Mouse (Mus musculus) A20 (cell line): Measurements from ENCODE around the gene Sec22a.

Experiments
- DNase-seq: peaks from one replicate; pipeline ENCODE4 v3.0.0-alpha.2; 2011; ENCODE audit warnings: low read depth, low spot score

Sec22a gene

DNA sequence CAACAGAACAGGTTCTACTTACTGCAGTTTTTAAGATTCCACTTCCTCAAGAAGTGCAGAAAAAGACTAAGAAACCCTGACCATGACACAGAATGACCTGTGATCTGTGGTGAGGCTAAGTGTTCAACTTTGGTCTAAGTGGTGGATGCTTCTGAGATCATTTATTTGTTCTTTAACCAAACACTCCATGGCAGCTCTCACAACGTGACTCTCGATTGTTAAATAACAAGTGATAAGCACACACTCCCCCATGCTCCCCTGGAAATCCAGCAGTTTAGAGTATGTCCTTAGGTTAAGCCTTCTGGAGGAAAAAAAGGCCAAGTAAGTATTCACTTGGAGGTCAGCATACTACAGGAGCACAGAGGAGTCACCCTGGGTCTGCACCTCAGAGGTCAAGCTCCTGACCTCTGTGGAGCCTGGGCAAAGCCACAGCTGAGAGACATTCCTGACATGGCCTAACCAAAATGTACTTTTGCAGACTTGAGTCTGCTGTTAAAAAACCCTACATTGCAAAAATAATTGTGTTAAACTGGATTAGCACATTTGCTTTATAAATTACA, 53.1 kb downstream of the Sec22a start:
- DNase-seq, result no peak

DNA sequence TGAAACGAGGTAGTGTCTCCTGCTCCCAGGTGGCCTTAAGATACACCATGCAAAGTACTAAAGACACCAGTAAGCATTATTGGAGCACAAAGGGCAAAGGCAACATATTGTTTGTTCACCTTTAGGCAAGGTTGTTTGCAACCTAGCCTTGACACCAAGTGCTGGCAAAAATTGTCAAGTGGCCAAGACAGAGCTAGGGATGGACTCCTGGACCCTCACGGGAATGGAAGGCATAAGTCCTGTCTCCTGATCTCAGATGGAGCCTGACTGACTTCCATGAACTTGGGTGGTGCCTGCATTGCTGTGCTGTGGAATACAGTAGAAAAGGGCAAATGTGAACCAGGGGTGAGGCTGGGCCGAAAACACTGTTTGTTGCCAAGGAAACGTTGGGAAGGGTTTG, 54.1 kb downstream of the Sec22a start:
- no peak for DNase-seq

DNA sequence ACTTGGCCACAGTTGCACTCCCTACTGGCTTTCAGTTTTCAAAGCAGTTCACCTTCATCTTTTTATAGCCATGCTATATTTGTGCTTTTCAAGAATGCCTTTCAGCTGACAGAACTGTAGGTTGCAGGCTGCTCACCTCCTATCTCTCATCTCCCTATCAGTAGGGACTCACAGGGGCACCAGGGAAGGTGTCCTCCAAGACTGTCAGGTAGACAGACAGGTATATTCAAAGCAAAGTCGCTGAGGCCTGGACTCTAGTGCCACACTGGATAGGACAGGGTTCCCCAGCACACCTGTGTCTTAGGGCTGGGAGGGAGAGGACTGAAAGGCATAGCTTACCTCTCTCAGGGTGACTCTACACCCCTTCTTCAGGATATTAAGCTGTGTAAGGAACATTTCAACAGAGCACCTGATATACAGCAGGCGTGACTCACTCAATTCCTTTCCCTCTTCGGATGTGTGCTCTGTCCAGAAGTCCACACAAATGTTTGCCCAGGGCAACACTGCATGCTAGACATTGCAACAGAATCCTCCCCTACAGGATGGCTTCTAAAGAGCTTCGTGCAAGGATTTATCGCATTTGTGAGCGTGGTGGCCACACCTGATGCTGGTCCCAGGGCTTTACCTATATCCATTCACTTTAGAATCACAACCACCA, 55.1 kb downstream of the Sec22a start:
- no peak for DNase-seq

DNA sequence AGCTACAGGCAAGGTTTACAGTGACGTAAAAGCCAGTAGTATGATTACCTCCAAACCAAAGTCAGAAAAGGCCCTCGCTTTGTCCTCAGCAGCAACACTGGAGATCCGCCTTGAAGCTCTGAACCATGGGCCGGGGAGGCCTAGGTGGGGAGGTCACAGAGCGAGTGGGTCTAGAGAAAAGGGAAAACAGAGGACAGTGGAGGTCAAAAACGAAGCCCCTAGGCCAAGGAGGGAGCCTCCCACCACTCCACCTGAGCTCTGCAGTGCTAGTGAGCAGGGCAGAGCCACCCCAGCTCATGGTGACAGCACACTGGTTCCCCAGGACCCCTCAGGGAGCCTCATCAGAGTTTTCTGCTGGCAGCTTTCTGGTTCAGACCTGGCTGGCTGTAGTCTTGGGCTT, 55.7 kb downstream of the Sec22a start:
- no peak for DNase-seq

DNA sequence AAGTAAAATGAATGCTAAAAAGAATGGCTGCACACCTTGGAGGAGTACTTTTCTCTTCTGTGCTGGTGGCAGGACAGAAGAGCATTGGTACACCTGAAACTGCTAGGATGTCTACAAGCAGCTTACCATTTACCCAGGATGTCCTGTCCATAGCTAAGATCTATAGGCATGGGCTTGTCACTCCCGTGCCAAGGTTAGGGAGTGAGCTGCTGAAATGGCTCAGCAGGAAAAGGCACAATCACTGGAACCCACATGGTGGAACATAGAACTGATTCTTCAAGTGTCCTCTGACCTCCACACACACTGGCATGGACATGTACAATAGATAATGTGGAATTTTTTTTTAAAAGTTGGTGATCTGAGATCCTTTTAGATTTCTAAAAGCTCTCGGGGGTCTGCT, 56.4 kb downstream of the Sec22a start:
- DNase-seq, result no peak

DNA sequence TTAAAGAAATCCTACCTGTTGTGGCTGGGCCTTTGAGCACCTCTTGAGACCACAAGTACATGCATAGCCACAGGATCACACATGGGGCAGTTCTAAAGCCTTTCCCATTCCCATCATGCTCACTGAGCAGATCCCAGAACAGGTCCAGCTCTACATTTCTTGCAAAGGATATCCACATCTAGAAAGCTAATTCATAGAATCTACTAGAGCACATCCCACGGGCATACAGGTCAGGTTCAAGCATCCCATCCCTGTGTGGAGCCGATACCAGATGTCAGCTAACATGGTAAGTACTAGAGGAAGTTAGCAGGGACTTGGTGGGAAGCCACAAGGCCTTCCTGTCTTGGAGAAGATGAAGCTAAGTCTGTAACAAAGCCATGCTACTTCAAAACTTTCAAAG, 57.1 kb downstream of the Sec22a start:
- DNase-seq, result no peak

DNA sequence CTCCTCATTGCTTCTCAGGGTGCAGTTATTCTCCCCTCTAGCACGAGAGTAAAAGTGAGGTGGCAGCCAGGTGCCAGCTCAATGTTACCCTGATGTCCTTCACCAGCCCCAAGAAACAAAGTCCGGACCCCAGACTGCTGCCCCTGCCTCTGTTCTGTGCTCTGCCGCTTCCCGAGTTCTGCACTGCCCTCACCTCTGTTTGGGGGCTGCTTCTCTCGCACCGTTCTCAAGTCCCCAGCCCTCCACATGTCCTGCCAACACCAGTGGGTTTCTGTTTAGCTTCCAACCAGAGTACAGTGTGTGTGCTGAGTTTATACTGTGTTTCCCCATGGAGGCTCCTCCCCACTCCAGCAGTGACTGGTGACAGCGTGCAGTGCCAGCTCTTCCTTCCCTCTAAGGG, 58.5 kb downstream of the Sec22a start:
- DNase-seq, result no peak

DNA sequence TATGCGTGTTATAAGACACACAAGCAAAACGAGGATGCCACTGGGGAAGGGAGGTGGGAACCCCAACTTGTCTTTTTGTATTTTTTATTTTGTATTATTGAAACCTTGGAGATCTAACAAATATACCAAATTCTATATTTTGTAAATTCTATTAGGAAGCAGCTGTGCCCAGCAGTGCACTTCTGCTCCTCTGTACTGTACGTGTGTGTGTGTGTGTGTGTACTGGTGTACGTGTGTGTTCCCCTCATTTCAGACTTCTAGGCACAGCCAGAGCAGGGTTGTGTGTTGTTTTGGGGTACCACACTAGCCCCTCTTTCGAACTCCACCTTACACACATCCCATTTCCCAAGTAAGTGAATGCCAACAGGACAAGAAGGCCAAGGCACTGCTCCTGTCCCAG, 59.3 kb downstream of the Sec22a start:
- DNase-seq, result no peak

DNA sequence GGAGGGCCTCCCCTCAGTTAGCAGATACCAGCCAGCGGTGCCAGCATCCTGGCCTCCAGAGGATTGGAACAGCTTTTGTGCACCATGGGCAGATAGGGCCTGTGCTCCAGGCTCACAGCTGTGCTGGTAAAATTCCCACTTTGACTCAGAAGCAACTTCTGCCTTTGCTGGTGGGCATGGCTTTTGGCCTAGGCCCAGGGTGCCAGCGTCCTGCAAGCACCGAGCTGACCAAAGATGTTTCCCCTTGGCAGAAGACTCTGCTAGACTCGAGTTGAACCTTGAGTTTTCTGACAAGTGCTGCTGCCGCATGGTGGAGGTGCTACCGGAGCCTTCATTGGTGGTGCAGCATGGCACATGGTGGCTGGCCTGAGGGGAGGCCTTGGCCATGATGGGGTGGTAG, 60.0 kb downstream of the Sec22a start:
- no peak for DNase-seq

DNA sequence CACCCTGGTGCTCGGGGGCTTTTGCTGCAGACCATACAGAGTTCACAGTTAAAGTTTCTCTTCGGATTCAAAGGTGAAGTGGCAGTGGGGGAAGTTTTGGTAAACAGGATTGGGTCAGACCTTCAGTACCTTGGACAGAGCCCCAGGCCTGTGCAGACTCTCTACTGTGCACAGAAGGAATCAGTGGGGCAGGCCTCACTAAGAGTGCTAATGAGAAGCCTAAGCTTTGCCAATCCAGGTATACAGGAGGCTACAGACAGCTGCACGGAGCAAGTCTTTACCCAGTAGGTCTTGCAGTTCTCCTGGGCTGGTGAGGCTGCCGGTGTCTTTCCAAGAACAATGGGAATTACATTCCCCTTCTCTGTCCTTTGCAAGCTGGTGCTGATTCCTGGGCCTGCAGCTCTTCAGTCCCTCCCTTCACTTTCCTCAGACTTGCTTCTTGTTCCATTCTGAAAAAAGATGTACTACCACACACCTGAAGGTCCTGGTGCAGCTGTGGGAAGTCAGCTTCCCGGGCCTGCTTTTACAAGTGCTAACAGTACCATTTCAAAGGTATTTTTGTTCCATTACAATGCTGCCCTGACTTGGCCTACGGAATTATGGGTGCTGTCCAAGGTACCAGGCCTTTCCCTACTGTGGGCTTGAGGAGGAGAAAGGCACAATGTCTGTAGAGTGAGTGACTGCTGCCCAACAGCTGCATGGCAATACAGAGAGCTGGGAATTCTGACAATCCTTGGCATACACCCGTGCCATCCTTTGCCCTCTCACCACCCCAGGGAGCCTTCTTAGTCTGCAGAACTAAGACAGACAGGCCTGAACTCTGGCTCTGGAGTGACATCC, 61.1 kb downstream of the Sec22a start:
- peak; percentile 31 for DNase-seq

DNA sequence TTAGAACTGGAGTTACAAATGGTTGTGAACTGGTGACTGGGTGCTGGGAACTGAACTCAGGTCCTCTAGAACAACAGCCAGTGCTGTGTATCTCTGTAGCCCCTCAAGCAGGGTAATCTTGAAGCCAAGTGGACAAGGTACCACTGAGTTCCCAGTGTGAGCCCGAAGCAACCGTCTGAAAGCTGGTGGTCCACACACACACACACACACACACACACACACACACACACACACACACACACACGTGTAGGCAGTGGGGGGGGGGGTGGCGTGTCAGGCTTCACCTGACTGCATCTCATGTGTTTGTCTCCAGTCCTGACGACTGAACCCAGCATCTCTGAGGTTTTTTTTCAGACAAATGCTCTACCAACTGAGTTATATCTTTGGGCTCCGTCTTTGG, 63.6 kb downstream of the Sec22a start:
- DNase-seq, result no peak

DNA sequence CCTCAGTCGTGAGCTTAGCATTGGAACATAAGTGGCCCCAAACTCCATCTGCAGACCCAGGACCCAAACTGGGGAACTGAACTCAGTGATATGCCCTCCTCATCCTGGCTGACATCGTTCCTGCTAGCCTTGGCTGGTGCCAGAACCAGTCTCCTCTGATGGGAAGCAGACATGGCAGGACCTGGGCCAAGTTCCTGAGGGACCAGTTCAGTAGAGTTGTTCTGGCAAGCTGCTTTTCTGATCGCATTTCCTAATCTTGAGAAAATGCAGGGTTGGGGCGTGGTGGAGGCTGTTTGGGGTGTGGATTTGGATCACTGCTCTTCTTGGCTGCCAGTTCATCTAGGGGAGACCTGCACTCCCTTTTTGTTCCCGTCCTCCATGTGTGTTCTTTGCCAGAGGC, 65.9 kb downstream of the Sec22a start:
- no peak for DNase-seq

DNA sequence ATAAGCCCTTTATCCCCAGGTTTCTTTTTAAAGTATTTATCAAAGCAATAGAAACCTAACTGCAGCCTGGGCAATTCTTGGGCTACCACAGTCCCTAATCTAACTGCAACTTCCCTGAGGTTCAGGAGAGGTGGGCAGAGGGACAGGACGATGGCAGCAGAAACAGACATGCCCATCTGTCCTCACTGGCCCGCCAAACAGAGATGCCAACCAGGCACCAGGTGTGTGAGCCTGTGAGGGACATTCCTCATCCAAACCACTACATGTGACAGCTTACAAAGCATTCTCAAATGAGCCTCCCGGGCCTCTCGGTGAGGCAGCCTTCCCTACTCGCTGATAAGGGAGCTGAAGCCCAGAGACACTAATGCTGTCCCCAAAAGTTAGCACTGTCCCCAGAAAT, 76.5 kb downstream of the Sec22a start:
- no peak for DNase-seq

DNA sequence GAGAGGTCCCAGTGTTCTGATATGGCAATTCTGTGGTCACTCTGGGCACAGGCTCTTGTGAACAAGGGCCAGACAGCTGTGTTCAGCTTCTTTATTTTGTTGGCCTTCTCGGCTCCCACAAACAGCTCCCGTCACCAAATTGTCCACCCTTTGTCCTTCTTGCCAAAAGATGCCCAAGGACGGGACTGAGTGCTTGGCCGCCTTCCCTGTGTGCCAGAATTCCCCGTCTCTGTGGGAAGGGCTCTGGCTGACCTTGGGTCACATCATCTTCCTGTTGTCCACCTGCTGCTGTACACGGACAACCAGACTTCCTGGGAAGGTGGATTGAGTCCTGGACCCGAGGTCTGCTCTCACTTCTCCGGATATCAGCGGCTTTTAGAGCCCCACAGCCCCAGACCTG, 77.9 kb downstream of the Sec22a start:
- no peak for DNase-seq

DNA sequence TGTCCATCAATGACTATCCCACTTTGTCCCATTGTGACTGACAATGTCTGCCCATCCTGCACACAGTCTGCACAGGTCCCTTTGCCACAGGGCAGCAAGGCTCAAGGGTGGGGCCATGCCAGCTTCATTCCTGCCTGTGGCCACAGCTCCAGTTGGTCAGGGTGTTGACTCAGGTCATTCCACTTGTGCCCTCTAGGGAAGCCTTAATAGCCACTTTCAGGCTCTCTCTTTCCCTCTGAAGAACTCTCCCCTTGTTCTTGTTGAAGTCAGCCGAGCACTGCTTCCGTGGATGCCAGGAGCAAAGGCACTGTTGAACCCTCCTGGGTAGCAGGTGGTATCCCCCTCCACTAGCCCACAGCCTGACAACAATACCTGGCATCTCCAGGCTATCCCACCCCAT, 81.3 kb downstream of the Sec22a start:
- DNase-seq, result no peak

DNA sequence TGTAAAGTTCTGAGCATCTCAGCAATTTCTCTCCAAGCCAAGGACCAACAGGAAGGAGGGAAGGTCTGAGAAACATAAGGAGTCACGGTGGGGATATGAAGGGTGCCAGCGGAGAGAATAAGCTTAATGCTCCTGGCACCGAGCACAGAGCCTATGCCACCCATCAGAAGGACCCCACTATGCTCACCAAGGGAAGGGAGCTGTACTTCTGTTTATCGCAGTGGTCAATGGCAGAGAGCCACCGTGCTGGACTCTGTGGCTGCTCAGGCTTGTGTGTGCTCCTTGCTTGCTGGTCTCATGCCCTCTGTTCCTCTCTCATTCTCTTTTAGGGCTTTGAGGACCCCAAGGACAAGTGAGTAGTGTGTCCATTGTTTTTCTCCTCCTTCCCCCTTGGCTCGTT, 85.6 kb downstream of the Sec22a start:
- no peak for DNase-seq

DNA sequence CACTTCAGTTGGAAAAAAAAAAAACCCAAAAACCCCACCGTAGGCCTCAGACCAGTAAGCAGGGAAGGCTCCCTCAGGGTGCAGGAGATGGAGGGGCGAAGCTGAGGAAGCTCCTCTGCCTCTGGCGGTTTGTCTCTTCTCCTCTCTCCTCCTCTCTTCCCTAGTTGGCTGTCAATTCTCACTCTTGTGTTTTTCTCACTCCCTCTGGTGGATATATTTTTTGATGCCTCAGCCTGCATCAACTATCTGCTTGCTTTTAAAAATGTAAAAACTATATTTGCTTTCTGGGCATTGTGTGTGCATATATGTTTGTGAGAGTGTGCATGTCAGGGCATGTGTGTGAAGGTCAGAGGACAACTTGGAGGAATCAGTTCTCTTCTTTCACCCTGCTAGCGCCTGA, 91.3 kb downstream of the Sec22a start:
- no peak for DNase-seq

DNA sequence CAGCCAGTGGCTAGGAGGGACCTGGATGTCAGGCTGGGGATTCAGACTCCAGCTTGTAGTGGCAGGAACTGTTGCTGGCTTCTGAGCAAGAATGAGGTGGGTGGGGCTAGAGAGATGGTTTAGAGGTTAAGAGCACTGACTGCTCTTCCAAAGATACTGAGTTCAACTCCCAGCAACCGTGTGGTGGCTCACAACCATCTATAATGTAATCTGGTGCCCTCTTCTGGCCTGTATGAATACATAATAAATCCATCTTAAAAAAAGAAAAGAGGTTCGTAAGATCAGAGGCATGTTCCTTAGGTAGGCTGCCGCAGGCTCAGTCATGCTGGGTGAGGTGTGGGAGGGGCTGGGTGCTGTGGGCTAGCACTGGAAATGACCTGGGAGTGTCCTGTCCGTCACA, 92.1 kb downstream of the Sec22a start:
- DNase-seq, result peak; percentile 47

DNA sequence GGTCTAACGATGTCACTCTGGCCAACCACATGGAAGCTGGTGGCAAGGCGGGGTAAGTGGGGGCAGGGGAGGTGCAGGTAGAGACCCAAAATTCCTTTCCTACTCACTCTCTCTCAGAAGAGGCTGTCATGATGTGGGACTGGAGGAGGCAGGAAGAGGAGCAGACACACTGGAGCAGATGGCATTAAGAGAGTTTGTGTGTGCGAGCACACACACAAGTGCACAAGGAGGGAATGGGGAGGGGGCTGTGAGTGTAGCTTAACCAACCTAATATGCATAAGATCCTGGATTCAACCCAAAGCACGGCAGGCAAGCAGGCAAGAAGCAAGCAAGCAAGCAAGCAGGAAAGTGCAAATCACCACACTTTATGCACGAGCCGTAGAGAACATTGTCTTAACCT, 92.8 kb downstream of the Sec22a start:
- DNase-seq, result no peak

DNA sequence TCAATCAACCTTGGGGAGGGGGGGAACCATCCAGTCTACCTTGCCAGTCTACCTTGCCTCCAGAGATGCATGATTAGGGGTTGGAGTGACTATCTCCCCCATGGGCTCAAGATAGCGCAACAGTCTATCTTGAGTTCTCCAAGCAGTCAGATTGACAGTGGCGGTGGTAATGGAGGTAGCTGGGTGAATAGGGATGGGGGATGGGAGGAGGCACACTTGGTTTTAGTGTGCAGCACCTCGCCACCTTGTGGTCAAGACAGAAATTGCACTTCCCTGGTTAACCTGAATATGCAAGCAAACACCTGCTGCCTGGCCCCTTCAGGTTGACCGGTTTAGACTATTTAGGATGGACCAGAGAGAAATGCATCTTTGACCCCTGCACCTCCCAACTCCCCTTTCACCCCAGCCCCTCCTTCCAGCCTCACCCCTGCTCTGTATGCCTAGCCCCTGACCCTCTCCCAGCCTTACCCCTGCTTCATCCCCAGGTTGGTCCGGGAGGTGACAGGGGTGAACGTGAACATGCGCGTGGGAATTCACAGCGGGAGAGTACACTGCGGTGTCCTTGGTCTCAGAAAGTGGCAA, 93.3 kb downstream of the Sec22a start:
- DNase-seq, result peak; percentile 81
